Mouse (Mus musculus) hindbrain, embryonic 16.5 days (tissue): Measurements from ENCODE around the gene Ly6g5b. TPM values are rescaled to one million over a fixed set of nuclear protein-coding genes. Genes with fewer than 3 reads are reported as not detected.

Experiments used
- ATAC-seq: fragments of 200-750 bp; cut with Nextera tagmentation; 2 replicates; pipeline ENCODE4 v1.8.0; 2017; ENCODE audit warnings: moderate TSS enrichment, moderate library complexity
- H3K27ac ChIP-seq: fragments of 300-500 bp; sonication (generic); 2 replicates; pipeline ENCODE4 v1.5.1; 2014; ENCODE audit warnings: low read depth, mild to moderate bottlenecking, control low read depth, low read length, moderate library complexity
- H3K27me3 ChIP-seq: fragments of 300-500 bp; sonication (generic); replicated peaks from 2 replicates; pipeline ENCODE4 v1.6.1; 2014; ENCODE audit warnings: low read length; ENCODE audit not compliant: control insufficient read depth, insufficient read depth
- H3K36me3 ChIP-seq: fragments of 300-500 bp; sonication (generic); 2 replicates; pipeline ENCODE4 v1.6.1; 2014; ENCODE audit warnings: mild to moderate bottlenecking, low read length, moderate library complexity, mixed read lengths; ENCODE audit not compliant: control insufficient read depth, insufficient read depth
- H3K4me1 ChIP-seq: fragments of 300-500 bp; sonication (generic); 2 replicates; pipeline ENCODE4 v1.6.1; 2014; ENCODE audit warnings: low read depth, low read length; ENCODE audit not compliant: control insufficient read depth, insufficient read depth
- H3K4me2 ChIP-seq: fragments of 300-500 bp; sonication (generic); 2 replicates; pipeline ENCODE4 v1.6.1; 2014; ENCODE audit warnings: mild to moderate bottlenecking, low read length, control low read depth, moderate library complexity
- H3K4me3 ChIP-seq: fragments of 300-500 bp; sonication (generic); 2 replicates; pipeline ENCODE4 v1.5.1; 2014; ENCODE audit warnings: mild to moderate bottlenecking, low read length, control low read depth, moderate library complexity
- H3K9ac ChIP-seq: fragments of 300-500 bp; sonication (generic); 2 replicates; pipeline ENCODE4 v1.6.1; 2014; ENCODE audit warnings: low read depth, mild to moderate bottlenecking, control low read depth, low read length, moderate library complexity
- H3K9me3 ChIP-seq: fragments of 300-500 bp; sonication (generic); 2 replicates; pipeline ENCODE4 v1.6.1; 2014; ENCODE audit warnings: mild to moderate bottlenecking, low read length, moderate library complexity; ENCODE audit not compliant: control insufficient read depth
- WGBS: fragments of 180-500 bp; shearing (Covaris S2); extraction: QIAGEN DNeasy Blood & Tissue Kit; methylation state at CpG from one replicate; pipeline ENCODE4 v1.1.7; 2014; 5-methylcytosine and 5-hydroxymethylcytosine counted together
- polyA plus RNA-seq: library from polyadenylated mRNA; unstranded; fragments of >200 nt; fragmentation: Nextera tagmentation; extraction: Ambion mirVana; gene quantifications from 2 replicates; pipeline ENCODE4 v1.2.1, GENCODE M21; 2015

Gene Ly6g5b
- polyA plus RNA-seq, 1 experiment from 2014 or later = 0.93 TPM

DNA sequence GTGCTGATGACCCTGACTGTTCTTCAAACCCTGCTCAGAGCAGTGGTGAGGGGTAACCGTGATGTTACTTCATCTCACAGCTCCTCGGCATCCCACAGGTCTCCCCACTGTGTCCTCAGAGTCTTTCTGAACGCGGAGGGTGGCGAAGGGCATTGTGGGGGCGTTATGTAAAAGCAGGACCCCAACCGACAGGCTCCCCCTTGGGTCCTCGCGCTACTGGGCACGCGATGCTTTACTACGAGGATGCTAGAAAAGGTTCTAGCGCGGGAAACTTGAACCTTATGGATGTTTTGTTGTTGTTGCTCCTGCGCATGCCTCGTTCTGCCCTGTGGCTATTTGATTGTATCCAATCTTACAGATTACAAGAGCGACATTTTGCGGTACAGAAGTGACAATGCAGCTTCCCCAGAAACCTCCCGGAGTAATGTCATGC lies 6.7 kb upstream of the Ly6g5b start, which contains the start of gene Csnk2b:
Gene Csnk2b, minus strand, starts transcription at position 183 of the 433 bp plus-strand sequence.
- ATAC-seq = no peak; the same call in none of the 2 replicates
- Histone ChIP-seq H3K4me2 (peak within 1 kb of the TSS; percentile 96), H3K9me3 (no peaks in the 10 kb centered on the region), H3K4me3 (peak within 1 kb of the TSS; percentile 94), H3K36me3 (peaks cover 16% of the 10 kb centered on the region), H3K27me3 (no peaks in the 10 kb centered on the region), H3K9ac (peak within 1 kb of the TSS; percentile 95), H3K4me1 (peaks cover 28% of the 10 kb centered on the region), H3K27ac (peak within 1 kb of the TSS; percentile 88)
- WGBS = under 1% methylated on average over 19 of the region's 19 CpGs

GRCm38 (mm10) chr17:35121143-35121799 lies 6.0 kb upstream of the Ly6g5b start, which contains the start of gene Gpank1:
Gene Gpank1 (plus strand): TSS chr17:35121455.
- H3K36me3 ChIP-seq = peaks cover 18% of the 10 kb centered on the region
- peak within 1 kb of the TSS; percentile 88 for H3K27ac ChIP-seq
- no peaks in the 10 kb centered on the region for H3K9me3 ChIP-seq
- H3K27me3 ChIP-seq = no peaks in the 10 kb centered on the region
- peak; percentile 96 for ATAC-seq
- peak within 1 kb of the TSS; percentile 96 for H3K4me2 ChIP-seq
- H3K9ac ChIP-seq = peak within 1 kb of the TSS; percentile 95
- peaks cover 24% of the 10 kb centered on the region for H3K4me1 ChIP-seq
- 0% methylated on average over 48 of the region's 50 CpGs for WGBS
- H3K4me3 ChIP-seq = peak within 1 kb of the TSS; percentile 94

DNA sequence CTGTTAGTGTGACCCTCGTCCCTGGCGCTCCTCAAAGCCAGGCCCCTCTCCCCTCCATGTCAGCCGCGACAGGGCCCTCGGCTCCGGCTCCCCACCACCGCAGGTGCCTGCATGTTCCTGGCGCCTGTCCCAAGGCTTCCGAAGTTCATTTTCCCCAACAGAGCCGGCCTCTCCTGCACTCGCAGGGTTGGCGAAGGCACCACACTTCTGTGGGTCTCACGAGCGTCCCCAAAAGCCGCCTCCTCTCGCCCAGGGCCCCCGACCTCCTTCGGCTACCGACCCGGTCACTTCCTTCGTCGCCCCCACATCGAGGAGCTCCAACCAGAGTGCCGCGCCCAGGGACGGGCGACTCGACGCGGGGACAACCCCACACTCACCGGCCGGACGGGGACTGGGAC lies 5.5 kb upstream of the Ly6g5b start:
- H3K9me3 ChIP-seq = no peaks in the 10 kb centered on the region
- peak overlapping the region; percentile 95 for H3K9ac ChIP-seq
- H3K4me3 ChIP-seq = peak overlapping the region; percentile 94
- H3K36me3 ChIP-seq = peaks cover 22% of the 10 kb centered on the region
- H3K4me2 ChIP-seq = peak overlapping the region; percentile 83
- ATAC-seq = peak; percentile 1; the same call in 1 of the 2 replicates
- H3K27me3 ChIP-seq = no peaks in the 10 kb centered on the region
- peak overlapping the region; percentile 82 for H3K27ac ChIP-seq
- peaks cover 22% of the 10 kb centered on the region for H3K4me1 ChIP-seq
- under 1% methylated on average over 32 of the region's 33 CpGs for WGBS

DNA sequence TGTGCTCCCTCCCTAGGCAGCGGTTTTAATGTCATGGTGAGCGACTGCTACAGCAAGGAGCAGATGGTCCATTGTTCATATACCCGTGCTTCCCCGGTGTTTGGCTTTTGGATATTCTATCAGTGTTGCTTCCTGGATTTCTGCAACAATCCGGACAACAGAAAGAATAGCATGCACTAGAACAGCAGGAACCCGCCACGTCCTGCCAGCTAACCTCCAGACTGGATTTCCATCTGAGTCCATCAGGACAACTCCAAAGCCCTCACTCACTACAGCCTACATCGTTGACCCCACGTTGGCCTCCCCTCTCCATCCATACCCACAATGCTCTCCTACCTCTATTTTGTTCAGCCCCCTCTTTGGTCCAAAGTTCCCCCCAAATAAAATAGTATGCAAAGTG lies 3.5 kb downstream of the Ly6g5b start:
- Histone ChIP-seq H3K4me3 (no peak overlapping the region), H3K9me3 (no peaks in the 10 kb centered on the region), H3K4me2 (no peak overlapping the region), H3K9ac (no peak overlapping the region), H3K27me3 (no peaks in the 10 kb centered on the region), H3K36me3 (peaks cover 6% of the 10 kb centered on the region), H3K4me1 (no peaks in the 10 kb centered on the region), H3K27ac (no peak overlapping the region)
- ATAC-seq = no peak
- 62% methylated on average over 9 of the region's 9 CpGs for WGBS

DNA sequence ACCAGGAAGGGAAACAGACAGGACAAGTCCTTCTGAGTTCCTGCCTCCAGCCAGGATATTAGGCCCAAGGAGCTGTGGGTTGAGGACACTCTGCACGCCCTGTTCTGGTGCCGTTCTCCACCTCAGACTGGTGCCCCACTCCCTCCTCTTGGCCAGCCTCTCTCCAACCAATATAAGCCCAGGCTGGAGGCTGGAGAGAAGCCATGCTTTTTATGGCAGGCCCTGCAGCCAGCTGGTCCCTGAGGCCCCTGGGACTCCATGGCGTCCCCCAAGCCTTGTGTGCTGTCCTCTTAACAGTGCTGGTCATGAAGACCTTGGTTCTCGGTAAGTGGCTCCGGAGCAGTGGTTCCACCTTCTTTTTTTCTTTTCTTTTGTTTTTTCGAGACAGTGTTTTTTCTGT lies 7.1 kb downstream of the Ly6g5b start, which contains the start of gene Ly6g5c:
Gene Ly6g5c, plus strand, starts transcription at position 183 of the 400 bp plus-strand sequence.
- H3K4me2 ChIP-seq = no peak within 1 kb of the TSS
- no peak within 1 kb of the TSS for H3K9ac ChIP-seq
- ATAC-seq = no peak
- H3K4me3 ChIP-seq = no peak within 1 kb of the TSS
- H3K4me1 ChIP-seq = peaks cover 3% of the 10 kb centered on the region
- 86% methylated on average over 6 of the region's 6 CpGs for WGBS
- no peaks in the 10 kb centered on the region for H3K27me3 ChIP-seq
- no peaks in the 10 kb centered on the region for H3K9me3 ChIP-seq
- no peak within 1 kb of the TSS for H3K27ac ChIP-seq
- H3K36me3 ChIP-seq = peaks cover 5% of the 10 kb centered on the region

DNA sequence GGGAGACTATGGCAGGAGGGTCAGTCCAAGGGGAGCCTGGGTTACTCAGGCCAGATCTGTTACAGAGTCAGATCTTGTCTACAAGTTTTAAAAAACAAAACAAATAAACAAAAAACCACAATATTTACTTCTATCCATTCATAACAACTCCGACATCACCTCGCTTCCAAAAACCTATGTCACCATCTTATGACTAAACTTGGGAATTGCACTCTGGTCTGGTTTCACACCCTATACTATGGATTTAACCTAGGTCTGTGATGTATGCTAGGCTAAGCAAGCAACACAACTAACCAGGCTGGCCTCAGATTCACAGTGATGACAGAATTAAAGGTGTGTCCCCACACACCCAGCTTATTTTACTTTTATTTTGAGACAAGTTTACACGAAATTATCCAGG lies 8.7 kb downstream of the Ly6g5b start:
- Histone ChIP-seq H3K4me1 (peaks cover 3% of the 10 kb centered on the region), H3K4me3 (no peak overlapping the region), H3K27me3 (no peaks in the 10 kb centered on the region), H3K9me3 (no peaks in the 10 kb centered on the region), H3K36me3 (peaks cover 21% of the 10 kb centered on the region), H3K9ac (no peak overlapping the region), H3K4me2 (no peak overlapping the region), H3K27ac (no peak overlapping the region)
- WGBS = 54% methylated on average over 3 of the region's 3 CpGs
- peak; percentile 57; the same call in 1 of the 2 replicates for ATAC-seq

GRCm38 (mm10) chr17:35105740-35106389 lies 9.4 kb downstream of the Ly6g5b start:
- Histone ChIP-seq H3K27me3 (no peaks in the 10 kb centered on the region), H3K4me1 (peaks cover 3% of the 10 kb centered on the region), H3K4me2 (peak overlapping the region; percentile 44), H3K4me3 (0 out of 2 replicates have a peak overlapping the region, but pooled peaks have one; percentile 10), H3K27ac (0 out of 2 replicates have a peak overlapping the region, but pooled peaks have one; percentile 27), H3K36me3 (peaks cover 27% of the 10 kb centered on the region), H3K9me3 (no peaks in the 10 kb centered on the region), H3K9ac (peak overlapping the region; percentile 57; the same call in 1 of the 2 replicates)
- ATAC-seq = 0 out of 2 replicates have a peak, but pooled peaks have one; percentile 18
- 25% methylated on average over 13 of the region's 13 CpGs for WGBS

- Histone ChIP-seq H3K4me1 (peaks cover 3% of the 10 kb centered on the region), H3K9me3 (no peaks in the 10 kb centered on the region), H3K36me3 (peaks cover 37% of the 10 kb centered on the region), H3K27me3 (no peaks in the 10 kb centered on the region), H3K9ac (no peak overlapping the region), H3K4me2 (no peak overlapping the region), H3K4me3 (no peak overlapping the region), H3K27ac (no peak overlapping the region)
- WGBS = 77% methylated on average over 6 of the region's 6 CpGs
- no peak for ATAC-seq
Measured at GRCm38 (mm10) chr17:35104754-35105153, 10.5 kb downstream of the Ly6g5b start.

- Histone ChIP-seq H3K4me1 (peaks cover 3% of the 10 kb centered on the region), H3K4me2 (no peak overlapping the region), H3K9ac (no peak overlapping the region), H3K36me3 (peaks cover 38% of the 10 kb centered on the region), H3K27me3 (no peaks in the 10 kb centered on the region), H3K27ac (no peak overlapping the region), H3K9me3 (no peaks in the 10 kb centered on the region), H3K4me3 (no peak overlapping the region)
- WGBS = 93% methylated on average over 7 of the region's 7 CpGs
- ATAC-seq = no peak
Measured at GRCm38 (mm10) chr17:35104079-35104478, 11.1 kb downstream of the Ly6g5b start.
